Mouse (Mus musculus) lung, embryonic 15.5 days (tissue): ENCODE results near the gene Flywch2. TPM values are rescaled to one million over a fixed set of nuclear protein-coding genes. Genes with fewer than 3 reads are reported as not detected.

Experiments
- ATAC-seq: fragments of 200-750 bp; cut with Nextera tagmentation; 2 replicates; pipeline ENCODE4 v1.8.0; 2017; ENCODE audit warnings: moderate number of reproducible peaks, borderline replicate concordance; ENCODE audit not compliant: low FRiP score, low TSS enrichment; ENCODE audit errors: extremely low read depth
- H3K27ac ChIP-seq: fragments of 300-500 bp; sonication (generic); 2 replicates; pipeline ENCODE4 v1.5.1; 2015; ENCODE audit warnings: moderate library complexity, mild to moderate bottlenecking, inconsistent platforms
- H3K27me3 ChIP-seq: fragments of 300-500 bp; sonication (generic); 2 replicates; pipeline ENCODE4 v1.6.1; 2015; ENCODE audit warnings: inconsistent platforms
- H3K36me3 ChIP-seq: fragments of 300-500 bp; sonication (generic); 2 replicates; pipeline ENCODE4 v1.6.1; 2015; ENCODE audit warnings: inconsistent platforms
- H3K4me1 ChIP-seq: fragments of 300-500 bp; sonication (generic); 2 replicates; pipeline ENCODE4 v1.6.1; 2015; ENCODE audit warnings: inconsistent platforms
- H3K4me2 ChIP-seq: fragments of 300-500 bp; sonication (generic); 2 replicates; pipeline ENCODE4 v1.6.1; 2015; ENCODE audit warnings: inconsistent platforms, mild to moderate bottlenecking, moderate library complexity
- H3K4me3 ChIP-seq: fragments of 300-500 bp; sonication (generic); 2 replicates; pipeline ENCODE4 v1.5.1; 2015; ENCODE audit warnings: mild to moderate bottlenecking, inconsistent platforms
- H3K9ac ChIP-seq: fragments of 300-500 bp; sonication (generic); 2 replicates; pipeline ENCODE4 v1.6.1; 2015; ENCODE audit warnings: inconsistent platforms
- H3K9me3 ChIP-seq: fragments of 300-500 bp; sonication (generic); 2 replicates; pipeline ENCODE4 v1.6.1; 2016; ENCODE audit warnings: inconsistent platforms
- WGBS: fragments of 180-500 bp; shearing (Covaris S2); methylation state at CpG from one replicate; pipeline ENCODE4 v1.1.7; 2015; 5-methylcytosine and 5-hydroxymethylcytosine counted together
- microRNA-seq: library from miRNA; unstranded; fragments of <30 nt; microRNA quantifications from one replicate; pipeline ENCODE4, GENCODE M21; 2016
- polyA plus RNA-seq: library from polyadenylated mRNA; unstranded; fragments of >200 nt; fragmentation: Nextera tagmentation; extraction: Ambion mirVana; gene quantifications from 2 replicates; pipeline ENCODE4 v1.2.1, GENCODE M21; 2015

Gene Flywch2
- polyA plus RNA-seq, 1 experiment from 2014 or later = 28.4 TPM

GRCm38 (mm10) chr17:23738836-23739201 is 47.1 kb downstream of the Flywch2 start:
- peak overlapping the region; percentile 96 for H3K4me2 ChIP-seq
- peaks cover 34% of the 10 kb centered on the region for H3K27me3 ChIP-seq
- H3K36me3 ChIP-seq = peaks cover 24% of the 10 kb centered on the region
- H3K9me3 ChIP-seq = no peaks in the 10 kb centered on the region
- ATAC-seq = no peak
- peaks cover 41% of the 10 kb centered on the region for H3K4me1 ChIP-seq
- peak overlapping the region; percentile 70 for H3K9ac ChIP-seq
- WGBS = 29% methylated on average over 2 of the region's 2 CpGs
- H3K4me3 ChIP-seq = peak overlapping the region; percentile 66
- peak overlapping the region; percentile 73 for H3K27ac ChIP-seq

- no peaks in the 10 kb centered on the region for H3K9me3 ChIP-seq
- peak overlapping the region; percentile 70; the same call in 1 of the 2 replicates for H3K9ac ChIP-seq
- peaks cover 24% of the 10 kb centered on the region for H3K27me3 ChIP-seq
- no peak for ATAC-seq
- H3K36me3 ChIP-seq = peaks cover 24% of the 10 kb centered on the region
- H3K27ac ChIP-seq = peak overlapping the region; percentile 73; the same call in 1 of the 2 replicates
- H3K4me2 ChIP-seq = peak overlapping the region; percentile 96
- WGBS = 61% methylated on average over 15 of the region's 15 CpGs
- H3K4me1 ChIP-seq = peaks cover 46% of the 10 kb centered on the region
- peak overlapping the region; percentile 66; the same call in 1 of the 2 replicates for H3K4me3 ChIP-seq
Measured at GRCm38 (mm10) chr17:23737493-23738445, 48.1 kb downstream of the Flywch2 start.

GRCm38 (mm10) chr17:23734341-23734740 is 51.5 kb downstream of the Flywch2 start:
- peaks cover 35% of the 10 kb centered on the region for H3K4me1 ChIP-seq
- no peaks in the 10 kb centered on the region for H3K27me3 ChIP-seq
- peaks cover 24% of the 10 kb centered on the region for H3K36me3 ChIP-seq
- H3K27ac ChIP-seq = peak overlapping the region; percentile 15; the same call in 1 of the 2 replicates
- no peak overlapping the region for H3K9ac ChIP-seq
- peak; percentile 24; the same call in 1 of the 2 replicates for ATAC-seq
- no peak overlapping the region for H3K4me3 ChIP-seq
- no peak overlapping the region for H3K4me2 ChIP-seq
- H3K9me3 ChIP-seq = no peaks in the 10 kb centered on the region
- WGBS = 47% methylated on average over 1 of the region's 1 CpGs

- WGBS = 42% methylated on average over 1 of the region's 1 CpGs
- H3K4me3 ChIP-seq = no peak overlapping the region
- H3K9me3 ChIP-seq = no peaks in the 10 kb centered on the region
- no peak for ATAC-seq
- H3K27me3 ChIP-seq = no peaks in the 10 kb centered on the region
- H3K4me2 ChIP-seq = no peak overlapping the region
- H3K9ac ChIP-seq = no peak overlapping the region
- peaks cover 8% of the 10 kb centered on the region; the same call in 1 of the 2 replicates for H3K36me3 ChIP-seq
- H3K4me1 ChIP-seq = peaks cover 34% of the 10 kb centered on the region
- H3K27ac ChIP-seq = no peak overlapping the region
Measured at GRCm38 (mm10) chr17:23730441-23730840, 55.4 kb downstream of the Flywch2 start.

Small RNA genes within 50 kb of the gene (microRNA-seq; reads per million reads assigned to microRNA genes)
- gene Mir5125 = 0.56 reads per million

Other genes starting within 250 kb of the Flywch2 start
- gene Zfp213, start 221.8 kb downstream of the Flywch2 start, polyA plus RNA-seq = 20.9 and 21.5 TPM in 2 replicates
- gene Zfp13, start 186.6 kb downstream of the Flywch2 start, polyA plus RNA-seq = 15.0 and 15.3 TPM in 2 replicates
- 0.18 and 0.40 TPM in 2 replicates for gene Zscan10, start 185.2 kb downstream of the Flywch2 start, polyA plus RNA-seq
- gene Mmp25, start 140.8 kb downstream of the Flywch2 start, polyA plus RNA-seq = 0.41 and 0.53 TPM in 2 replicates
- 3.5 and 4.0 TPM in 2 replicates for gene Bicdl2, start 125.6 kb downstream of the Flywch2 start, polyA plus RNA-seq
- 59.5 and 64.5 TPM in 2 replicates for gene Hcfc1r1, start 112.5 kb downstream of the Flywch2 start, polyA plus RNA-seq
- gene Thoc6, start 112.2 kb downstream of the Flywch2 start, polyA plus RNA-seq = 48.3 and 49.1 TPM in 2 replicates
- gene Tnfrsf12a, start 108.6 kb downstream of the Flywch2 start, polyA plus RNA-seq = 26.8 and 28.5 TPM in 2 replicates
- 237 and 246 TPM in 2 replicates for gene Cldn6, start 106.8 kb downstream of the Flywch2 start, polyA plus RNA-seq
- gene Cldn9, start 102.1 kb downstream of the Flywch2 start, polyA plus RNA-seq = 4.4 and 4.8 TPM in 2 replicates
- gene 1520401A03Rik, start 63.3 kb downstream of the Flywch2 start, polyA plus RNA-seq = 0.09 and 0.28 TPM in 2 replicates
- gene Pkmyt1, start 59.7 kb downstream of the Flywch2 start, polyA plus RNA-seq = 61.7 and 68.6 TPM in 2 replicates
- 43.9 and 46.7 TPM in 2 replicates for gene Paqr4, start 45.2 kb downstream of the Flywch2 start, polyA plus RNA-seq
- gene Kremen2, start 40.2 kb downstream of the Flywch2 start, polyA plus RNA-seq = 0.38 and 1.1 TPM in 2 replicates
- 70.5 TPM in 2 replicates for gene Flywch1, start 14.5 kb downstream of the Flywch2 start, polyA plus RNA-seq
- gene Srrm2, start 4.5 kb upstream of the Flywch2 start, polyA plus RNA-seq = 416 and 431 TPM in 2 replicates
- gene Elob, start 43.1 kb upstream of the Flywch2 start, polyA plus RNA-seq = 927 and 1,006 TPM in 2 replicates
- gene Prss33, start 50.0 kb upstream of the Flywch2 start, polyA plus RNA-seq = 0.12 TPM in 1 of 2 replicates, not detected in the other
- gene Prss32, start 57.8 kb upstream of the Flywch2 start, polyA plus RNA-seq = not detected in 2 replicates
- 1.1 and 1.3 TPM in 2 replicates for gene Prss41, start 58.1 kb upstream of the Flywch2 start, polyA plus RNA-seq
- not detected in 2 replicates for gene Prss21, start 82.0 kb upstream of the Flywch2 start, polyA plus RNA-seq
- gene Dcpp1, start 94.8 kb upstream of the Flywch2 start, polyA plus RNA-seq = 0.71 TPM in 1 of 2 replicates, not detected in the other
- gene Dcpp2, start 94.8 kb upstream of the Flywch2 start, polyA plus RNA-seq = not detected in 2 replicates
- 1.8 and 2.0 TPM in 2 replicates for gene Dcpp3, start 131.4 kb upstream of the Flywch2 start, polyA plus RNA-seq
- not detected in 2 replicates for gene Sbp, start 155.6 kb upstream of the Flywch2 start, polyA plus RNA-seq
- not detected in 2 replicates for gene Sbpl, start 169.2 kb upstream of the Flywch2 start, polyA plus RNA-seq
- 0.10 and 0.20 TPM in 2 replicates for gene Prss30, start 194.5 kb upstream of the Flywch2 start, polyA plus RNA-seq
- 1.4 and 1.6 TPM in 2 replicates for gene Prss22, start 212.0 kb upstream of the Flywch2 start, polyA plus RNA-seq